Mouse (Mus musculus): ENCODE results near the gene Rdh5. TPM values are rescaled to one million over a fixed set of nuclear protein-coding genes. Genes with fewer than 3 reads are reported as not detected.

Gene Rdh5
- polyA plus RNA-seq, 1 experiment from 2014 or later, result 15.5 TPM

DNA sequence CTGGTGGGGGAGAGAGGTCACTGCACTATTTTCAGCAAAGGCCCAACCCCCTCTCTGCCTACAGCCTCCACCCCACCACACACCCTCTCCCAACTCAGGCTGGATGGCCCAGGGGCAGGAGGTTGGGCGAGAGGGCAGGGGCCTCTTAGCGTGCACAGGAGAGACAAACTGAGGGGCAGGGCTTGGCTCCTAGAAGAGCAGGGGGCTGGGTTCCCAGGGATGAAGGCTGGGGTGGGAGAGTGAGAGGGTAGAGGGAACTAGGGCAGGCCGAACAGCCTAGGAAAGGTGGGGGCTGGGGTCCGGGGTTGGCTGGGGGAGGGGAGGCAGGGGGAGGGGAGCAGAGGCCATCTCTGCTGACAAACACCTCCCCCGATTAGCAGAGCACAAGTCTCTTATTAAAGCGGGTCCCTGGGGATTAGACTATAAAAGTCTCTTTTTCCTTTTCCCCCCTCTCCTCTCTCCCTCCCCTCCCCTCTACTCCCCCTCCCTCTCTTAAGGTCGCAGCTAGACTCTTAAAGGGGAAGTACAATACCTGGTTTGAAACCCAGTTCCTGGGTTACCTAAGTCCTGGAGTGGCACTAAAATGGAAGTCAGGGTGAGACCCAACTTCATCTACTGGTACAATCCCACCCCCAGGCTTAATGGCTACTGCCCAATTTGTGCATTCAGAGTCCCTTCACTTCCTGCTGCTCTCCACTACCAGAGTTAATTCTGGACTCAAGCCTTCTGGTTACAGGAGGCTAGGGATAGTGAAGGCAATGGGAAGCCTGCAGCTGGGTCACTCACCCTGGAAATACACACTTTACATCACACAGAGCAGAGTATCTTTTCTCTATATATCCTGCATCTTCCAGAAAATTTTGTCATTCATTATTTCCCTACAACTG lies 33.5 kb downstream of the Rdh5 start:
- Histone ChIP-seq H3K4me3 (ENCODE audit: low read depth, low read length) (peak overlapping the region; percentile 70), H3K27me3 (replicated peaks; ENCODE audit: control insufficient read depth, insufficient read depth, low read length) (no peaks in the 10 kb centered on the region), H3K4me2 (ENCODE audit: low read depth, low read length) (peak overlapping the region; percentile 84), H3K36me3 (ENCODE audit: control insufficient read depth, insufficient read depth, low read length) (peaks cover 33% of the 10 kb centered on the region), H3K9me3 (ENCODE audit: control insufficient read depth, low read length) (no peaks in the 10 kb centered on the region), H3K4me1 (ENCODE audit: control insufficient read depth, insufficient read depth, low read length) (peaks cover 27% of the 10 kb centered on the region), H3K9ac (ENCODE audit: low read depth, low read length) (peak overlapping the region; percentile 51), H3K27ac (replicated peaks; ENCODE audit: low read depth, low read length) (peak overlapping the region; percentile 90)
- DNase-seq (ENCODE audit: low spot score) (peak; percentile 90), ATAC-seq (ENCODE audit: low read depth) (peak; percentile 42)
- WGBS, result 5% methylated on average over 6 of the region's 7 CpGs

DNA sequence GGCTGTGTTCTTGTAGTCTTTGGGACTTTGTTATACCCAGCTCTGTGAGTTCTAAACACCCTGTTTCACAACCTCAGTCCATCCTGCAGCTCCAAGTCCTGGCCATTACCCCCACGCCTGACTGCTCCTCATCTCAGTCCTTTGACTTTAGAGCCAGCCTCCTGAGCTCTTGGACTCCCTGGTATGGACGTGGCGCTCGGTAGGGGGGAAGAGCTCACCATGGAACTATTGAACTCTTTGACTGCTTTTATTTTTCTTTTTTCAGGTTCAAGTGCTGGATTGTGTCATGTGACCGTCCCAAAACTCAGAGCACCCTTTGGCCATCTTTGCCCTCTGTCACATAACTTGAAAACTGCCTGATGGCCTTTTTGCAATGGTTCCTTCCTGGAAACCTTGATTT lies 40.6 kb downstream of the Rdh5 start:
- Histone ChIP-seq H3K4me3 (ENCODE audit: low read depth, low read length) (no peak overlapping the region), H3K27ac (replicated peaks; ENCODE audit: low read depth, low read length) (no peak overlapping the region), H3K9me3 (ENCODE audit: control insufficient read depth, low read length) (no peaks in the 10 kb centered on the region), H3K27me3 (replicated peaks; ENCODE audit: control insufficient read depth, insufficient read depth, low read length) (no peaks in the 10 kb centered on the region), H3K9ac (ENCODE audit: low read depth, low read length) (no peak overlapping the region), H3K4me2 (ENCODE audit: low read depth, low read length) (no peak overlapping the region), H3K36me3 (ENCODE audit: control insufficient read depth, insufficient read depth, low read length) (peaks cover 66% of the 10 kb centered on the region), H3K4me1 (ENCODE audit: control insufficient read depth, insufficient read depth, low read length) (no peaks in the 10 kb centered on the region)
- WGBS, result 81% methylated on average over 5 of the region's 5 CpGs
- ATAC-seq (ENCODE audit: low read depth) (no peak), DNase-seq (ENCODE audit: low spot score) (no peak)

DNA sequence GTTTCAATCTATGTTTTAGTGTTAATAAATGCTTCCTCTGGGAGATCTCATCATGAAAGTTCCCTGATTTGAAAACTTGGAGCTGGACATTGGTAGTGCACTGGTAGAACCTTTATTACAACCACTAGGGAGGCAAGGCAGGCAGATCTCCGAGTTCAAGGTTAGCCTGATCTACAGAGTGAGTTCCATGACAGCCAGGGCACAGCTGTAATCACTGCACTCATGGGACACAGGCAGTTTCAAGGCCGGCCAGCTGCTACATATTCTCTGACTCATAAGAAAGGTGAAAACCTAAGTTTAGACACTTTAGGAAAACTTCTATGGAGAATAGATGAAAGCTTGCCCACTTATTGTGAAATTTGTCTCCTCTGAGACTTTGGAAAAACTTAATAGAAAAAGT lies 43.9 kb downstream of the Rdh5 start:
- no peak overlapping the region for H3K4me2 ChIP-seq (ENCODE audit: low read depth, low read length)
- ATAC-seq (ENCODE audit: low read depth) (no peak), DNase-seq (ENCODE audit: low spot score) (no peak)
- H3K9ac ChIP-seq (ENCODE audit: low read depth, low read length), result no peak overlapping the region
- H3K4me3 ChIP-seq (ENCODE audit: low read depth, low read length), result no peak overlapping the region
- no peak overlapping the region for H3K27ac ChIP-seq (replicated peaks; ENCODE audit: low read depth, low read length)
- no peaks in the 10 kb centered on the region for H3K9me3 ChIP-seq (ENCODE audit: control insufficient read depth, low read length)
- 77% methylated on average over 2 of the region's 2 CpGs for WGBS
- no peaks in the 10 kb centered on the region for H3K4me1 ChIP-seq (ENCODE audit: control insufficient read depth, insufficient read depth, low read length)
- peaks cover 65% of the 10 kb centered on the region for H3K36me3 ChIP-seq (ENCODE audit: control insufficient read depth, insufficient read depth, low read length)
- H3K27me3 ChIP-seq (replicated peaks; ENCODE audit: control insufficient read depth, insufficient read depth, low read length), result no peaks in the 10 kb centered on the region

DNA sequence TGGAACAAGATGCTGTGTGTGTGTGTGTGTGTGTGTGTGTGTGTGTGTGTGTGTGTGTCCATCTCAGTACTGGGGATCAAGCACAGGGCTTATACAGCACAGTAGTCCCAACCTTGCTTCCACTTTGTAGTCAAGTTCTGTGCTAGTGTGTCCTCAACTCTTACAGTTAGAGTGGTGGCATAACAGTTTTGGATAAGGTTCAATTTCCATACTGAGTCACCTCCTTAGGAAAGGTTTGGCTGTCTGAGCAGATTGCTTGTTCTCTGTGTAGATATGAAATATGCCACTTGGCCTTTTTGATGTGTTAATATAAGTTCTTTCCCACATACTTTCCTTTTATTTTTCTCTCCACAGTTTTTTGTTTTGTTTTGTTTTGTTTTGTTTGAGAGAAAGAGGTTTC lies 44.4 kb downstream of the Rdh5 start:
- Histone ChIP-seq H3K4me3 (ENCODE audit: low read depth, low read length) (no peak overlapping the region), H3K9me3 (ENCODE audit: control insufficient read depth, low read length) (no peaks in the 10 kb centered on the region), H3K9ac (ENCODE audit: low read depth, low read length) (no peak overlapping the region), H3K4me2 (ENCODE audit: low read depth, low read length) (no peak overlapping the region), H3K27ac (replicated peaks; ENCODE audit: low read depth, low read length) (no peak overlapping the region), H3K27me3 (replicated peaks; ENCODE audit: control insufficient read depth, insufficient read depth, low read length) (no peaks in the 10 kb centered on the region), H3K36me3 (ENCODE audit: control insufficient read depth, insufficient read depth, low read length) (peaks cover 68% of the 10 kb centered on the region), H3K4me1 (ENCODE audit: control insufficient read depth, insufficient read depth, low read length) (no peaks in the 10 kb centered on the region)
- ATAC-seq (ENCODE audit: low read depth) (no peak), DNase-seq (ENCODE audit: low spot score) (no peak)

DNA sequence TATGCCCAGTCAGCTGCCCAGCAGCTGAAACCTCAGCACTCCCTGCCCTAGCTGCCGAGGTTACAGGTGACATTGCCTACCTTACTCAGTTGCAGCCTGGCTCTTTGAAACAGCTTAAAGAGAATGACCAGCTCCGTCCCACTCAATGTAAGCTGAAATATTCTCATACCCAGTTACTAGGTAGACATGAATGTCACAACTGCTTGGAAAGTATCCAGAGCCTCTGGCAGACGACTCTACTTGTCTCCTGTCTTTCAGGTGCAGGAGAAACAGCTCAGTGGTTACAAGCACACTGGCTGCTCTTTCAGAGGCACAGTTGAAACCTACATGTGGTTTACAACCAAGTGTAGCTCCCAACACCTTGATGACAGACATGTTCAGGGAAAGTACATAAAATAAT lies 52.3 kb downstream of the Rdh5 start:
- DNase-seq (ENCODE audit: low spot score) (no peak), ATAC-seq (ENCODE audit: low read depth) (no peak)
- H3K4me1 ChIP-seq (ENCODE audit: control insufficient read depth, insufficient read depth, low read length), result no peaks in the 10 kb centered on the region
- H3K36me3 ChIP-seq (ENCODE audit: control insufficient read depth, insufficient read depth, low read length), result peaks cover 65% of the 10 kb centered on the region
- no peak overlapping the region for H3K9ac ChIP-seq (ENCODE audit: low read depth, low read length)
- H3K4me3 ChIP-seq (ENCODE audit: low read depth, low read length), result no peak overlapping the region
- no peak overlapping the region for H3K4me2 ChIP-seq (ENCODE audit: low read depth, low read length)
- 88% methylated on average over 3 of the region's 3 CpGs for WGBS
- H3K27me3 ChIP-seq (replicated peaks; ENCODE audit: control insufficient read depth, insufficient read depth, low read length), result no peaks in the 10 kb centered on the region
- H3K27ac ChIP-seq (replicated peaks; ENCODE audit: low read depth, low read length), result no peak overlapping the region
- H3K9me3 ChIP-seq (ENCODE audit: control insufficient read depth, low read length), result no peaks in the 10 kb centered on the region

DNA sequence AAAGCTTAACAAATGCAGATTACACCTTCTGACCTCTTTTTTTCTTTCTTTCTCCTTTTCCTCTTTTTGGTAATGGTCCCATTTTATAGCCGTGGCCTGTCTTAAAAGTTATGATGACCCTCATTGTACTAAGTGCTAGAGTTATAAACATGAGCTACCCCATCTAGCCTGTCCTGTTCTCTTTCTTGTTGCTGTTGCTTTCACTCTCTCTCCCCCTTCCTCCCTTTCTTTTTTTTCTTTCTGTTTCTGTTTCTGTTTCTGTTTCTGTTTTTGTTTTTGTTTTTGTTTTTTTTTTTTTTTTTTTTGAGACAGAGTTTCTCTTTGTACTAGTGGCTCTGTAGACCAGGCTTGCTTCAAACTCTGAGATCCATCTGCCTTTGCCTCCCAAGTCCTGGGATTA lies 56.2 kb downstream of the Rdh5 start:
- WGBS, result 89% methylated on average over 1 of the region's 1 CpGs
- H3K36me3 ChIP-seq (ENCODE audit: control insufficient read depth, insufficient read depth, low read length), result peaks cover 43% of the 10 kb centered on the region
- no peaks in the 10 kb centered on the region for H3K4me1 ChIP-seq (ENCODE audit: control insufficient read depth, insufficient read depth, low read length)
- H3K9ac ChIP-seq (ENCODE audit: low read depth, low read length), result no peak overlapping the region
- H3K27me3 ChIP-seq (replicated peaks; ENCODE audit: control insufficient read depth, insufficient read depth, low read length), result no peaks in the 10 kb centered on the region
- H3K27ac ChIP-seq (replicated peaks; ENCODE audit: low read depth, low read length), result no peak overlapping the region
- no peak for DNase-seq (ENCODE audit: low spot score)
- no peaks in the 10 kb centered on the region for H3K9me3 ChIP-seq (ENCODE audit: control insufficient read depth, low read length)
- H3K4me2 ChIP-seq (ENCODE audit: low read depth, low read length), result no peak overlapping the region
- no peak for ATAC-seq (ENCODE audit: low read depth)
- H3K4me3 ChIP-seq (ENCODE audit: low read depth, low read length), result no peak overlapping the region

DNA sequence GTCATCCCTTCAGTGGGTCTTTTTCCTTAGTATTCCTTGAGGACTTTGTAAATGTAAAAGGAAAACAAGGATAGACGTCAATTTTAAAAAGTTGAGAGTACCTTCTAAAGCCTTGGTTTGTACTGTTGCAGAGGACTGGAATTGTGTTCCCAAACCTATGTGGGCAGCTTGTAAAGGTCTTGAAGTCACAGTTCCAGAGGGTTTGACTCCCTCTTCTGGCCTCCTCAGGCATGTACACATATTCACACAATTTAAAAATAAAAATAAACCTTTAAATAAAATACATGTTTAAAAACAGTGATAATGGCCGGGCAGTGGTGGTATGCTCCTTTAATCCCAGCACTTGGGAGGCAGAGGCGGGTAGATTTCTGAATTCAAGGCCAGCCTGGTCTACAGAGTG lies 56.6 kb downstream of the Rdh5 start:
- H3K4me1 ChIP-seq (ENCODE audit: control insufficient read depth, insufficient read depth, low read length), result no peaks in the 10 kb centered on the region
- no peak overlapping the region for H3K4me2 ChIP-seq (ENCODE audit: low read depth, low read length)
- peaks cover 43% of the 10 kb centered on the region for H3K36me3 ChIP-seq (ENCODE audit: control insufficient read depth, insufficient read depth, low read length)
- H3K9me3 ChIP-seq (ENCODE audit: control insufficient read depth, low read length), result no peaks in the 10 kb centered on the region
- no peaks in the 10 kb centered on the region for H3K27me3 ChIP-seq (replicated peaks; ENCODE audit: control insufficient read depth, insufficient read depth, low read length)
- no peak overlapping the region for H3K27ac ChIP-seq (replicated peaks; ENCODE audit: low read depth, low read length)
- no peak overlapping the region for H3K9ac ChIP-seq (ENCODE audit: low read depth, low read length)
- ATAC-seq (ENCODE audit: low read depth) (no peak), DNase-seq (ENCODE audit: low spot score) (no peak)
- no peak overlapping the region for H3K4me3 ChIP-seq (ENCODE audit: low read depth, low read length)
- 84% methylated on average over 3 of the region's 3 CpGs for WGBS

All from embryonic facial prominence, embryonic 14.5 days (tissue).